Mouse (Mus musculus) kidney, postnatal 36 days (tissue): Measurements from ENCODE around the gene Etv5.
A peak's percentile ranks its signal among the peaks of the same experiment; 100 is the strongest.
"Not testable (repeated sequence)": the region's sequence is repeated elsewhere in the genome, so short reads cannot be mapped to it uniquely, and the experiment has no call there.

Experiments used
- DNase-seq, 2 experiments: peaks; one replicate each; pipeline ENCODE4 v3.0.0; 2021 to 2022; ENCODE audit warnings: mixed read lengths in 2 of 2

Etv5 gene

GRCm38 (mm10) chr16:22389146-22389911 lies 50.2 kb downstream of the Etv5 start:
- no peak for DNase-seq

- DNase-seq, result no peak
These were observed 51.8 kb downstream of the Etv5 start for GRCm38 (mm10) chr16:22387731-22388130.

- DNase-seq, result not testable (repeated sequence)
These were observed 57.5 kb downstream of the Etv5 start for GRCm38 (mm10) chr16:22382018-22382417.

- DNase-seq, result peak; percentile 61 to 77
These were observed 58.5 kb downstream of the Etv5 start for GRCm38 (mm10) chr16:22380981-22381380.

- no peak for DNase-seq
These were observed 59.5 kb downstream of the Etv5 start for GRCm38 (mm10) chr16:22379986-22380385.

GRCm38 (mm10) chr16:22379342-22379741 lies 60.2 kb downstream of the Etv5 start:
- no peak for DNase-seq

- DNase-seq, result no peak
These were observed 61.8 kb downstream of the Etv5 start for GRCm38 (mm10) chr16:22377714-22378113.

- DNase-seq, result no peak
These were observed 64.6 kb downstream of the Etv5 start for GRCm38 (mm10) chr16:22374898-22375297.

- DNase-seq, result peak; percentile 43 to 67
These were observed 66.8 kb downstream of the Etv5 start for GRCm38 (mm10) chr16:22372701-22373124.

GRCm38 (mm10) chr16:22372225-22372624 lies 67.3 kb downstream of the Etv5 start:
- DNase-seq, result no peak

GRCm38 (mm10) chr16:22367099-22367498 lies 72.4 kb downstream of the Etv5 start:
- DNase-seq, result no peak

- no peak for DNase-seq
These were observed 73.5 kb downstream of the Etv5 start for GRCm38 (mm10) chr16:22366040-22366439.

GRCm38 (mm10) chr16:22365596-22365995 lies 73.9 kb downstream of the Etv5 start:
- DNase-seq, result no peak

- DNase-seq, result no peak
These were observed 80.7 kb downstream of the Etv5 start for GRCm38 (mm10) chr16:22358701-22359354.

GRCm38 (mm10) chr16:22354177-22354576 lies 85.3 kb downstream of the Etv5 start:
- not testable (repeated sequence) for DNase-seq

GRCm38 (mm10) chr16:22353639-22354038 lies 85.9 kb downstream of the Etv5 start:
- DNase-seq, result no peak

- DNase-seq, result no peak
These were observed 88.3 kb downstream of the Etv5 start for GRCm38 (mm10) chr16:22351194-22351593.

- DNase-seq, result no peak
These were observed 89.7 kb downstream of the Etv5 start for GRCm38 (mm10) chr16:22349798-22350197.

GRCm38 (mm10) chr16:22348478-22349270 lies 90.8 kb downstream of the Etv5 start:
- DNase-seq, result no peak

- DNase-seq, result no peak
These were observed 91.5 kb downstream of the Etv5 start for GRCm38 (mm10) chr16:22348014-22348413.

- peak in 1 of 2 experiments; percentile 31 for DNase-seq
These were observed 98.3 kb downstream of the Etv5 start for GRCm38 (mm10) chr16:22341236-22341671.

- peak; percentile 31 to 36 for DNase-seq
These were observed 103.7 kb downstream of the Etv5 start for GRCm38 (mm10) chr16:22335781-22336180.
